Mouse (Mus musculus): ENCODE measurements around the gene Plac1. TPM values are rescaled to one million over a fixed set of nuclear protein-coding genes. Genes with fewer than 3 reads are reported as not detected.

Plac1 gene
- total and polyA plus RNA-seq, 3 experiments = not detected

DNA sequence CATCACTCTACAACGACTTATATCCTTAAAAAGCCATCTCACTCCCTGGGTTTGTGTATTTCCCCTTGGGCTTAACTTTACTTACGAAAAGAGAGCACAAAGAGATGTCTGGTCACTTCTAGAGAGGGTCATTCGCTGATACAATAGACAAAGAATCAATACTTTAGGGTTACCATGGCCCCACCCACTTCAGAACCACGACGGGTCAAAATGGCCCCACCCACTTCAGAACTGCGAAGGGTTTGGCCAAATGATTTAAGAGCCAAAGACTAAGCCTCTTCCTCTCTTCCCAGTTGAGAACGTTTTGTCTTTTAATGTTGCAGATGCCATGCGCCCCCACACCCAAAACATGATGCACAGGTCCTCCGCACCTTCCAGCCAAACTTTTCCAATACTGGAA, 184.1 kb downstream of the Plac1 start (continued):
- TF ChIP-seq BHLHE40 (IDR thresholded peaks at IDR 0.05; ENCODE audit: low read depth, low read length) (no peak), ZMIZ1 (IDR thresholded peaks at IDR 0.05; ENCODE audit: low read depth, low read length) (no peak), CHD2 (IDR thresholded peaks at IDR 0.05; ENCODE audit: low read length) (no peak)

DNA sequence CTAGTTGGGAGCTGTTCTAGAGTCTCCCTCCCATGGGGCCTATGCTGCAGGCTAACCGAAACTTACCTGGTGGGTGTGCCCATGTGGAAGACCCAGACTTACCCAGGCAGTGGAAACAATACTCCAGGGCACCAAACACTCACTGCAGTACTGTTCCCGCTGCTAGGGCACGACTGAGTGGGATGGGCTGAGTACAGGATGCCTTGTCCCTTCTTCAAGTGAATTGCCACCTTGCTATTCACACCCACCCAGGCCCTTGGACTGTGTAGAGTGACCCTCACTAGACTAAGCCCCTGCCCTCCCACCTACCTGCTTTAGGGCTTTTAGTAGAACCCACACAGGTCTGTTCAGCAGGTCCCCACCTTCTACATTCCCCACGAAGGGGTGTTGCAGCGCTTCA, 186.0 kb downstream of the Plac1 start:
- Histone ChIP-seq H3K27ac (ENCODE audit: insufficient read depth, low read depth) (no peak overlapping the region), H3K4me3 (replicated peaks in 1 of 3; ENCODE audit: low read depth in 2 of 3, low read length in 2 of 3, poor library complexity in 1 of 3) (no peak overlapping the region), H3K9me3 (replicated peaks; ENCODE audit: low read length) (no peaks in the 10 kb centered on the region), H3K4me1 (ENCODE audit: control insufficient read depth in 1 of 2, insufficient read depth in 2 of 2) (0 out of 4 replicates have a peak, but pooled peaks cover 0 to 4% of the 10 kb centered on the region in 2 experiments), H3K4me2 (ENCODE audit: insufficient read depth, low read depth, poor library complexity, severe bottlenecking) (no peak overlapping the region), H3K27me3 (replicated peaks) (no peaks in the 10 kb centered on the region), H3K9ac (ENCODE audit: insufficient read depth, low read depth) (no peak overlapping the region), H3K36me3 (replicated peaks in 1 of 2; ENCODE audit: control insufficient read depth in 1 of 2, insufficient read depth in 1 of 2, low read length in 1 of 2) (peaks cover 0 to 4% of the 10 kb centered on the region in 2 experiments), H3K79me2 (replicated peaks; ENCODE audit: control insufficient read depth, extremely low read depth, insufficient read depth, poor library complexity, severe bottlenecking) (no peaks in the 10 kb centered on the region)
- TF ChIP-seq POLR2AphosphoS2 (IDR thresholded peaks at IDR 0.05; ENCODE audit: low read depth, low read length) (no peak), ZC3H11A (IDR thresholded peaks at IDR 0.05; ENCODE audit: low read depth, low read length) (no peak), USF1 (IDR thresholded peaks at IDR 0.05; ENCODE audit: low read depth, low read length) (no peak), JUN (IDR thresholded peaks at IDR 0.05; ENCODE audit: insufficient read depth, low read depth, low read length) (no peak), SIN3A (IDR thresholded peaks at IDR 0.05; ENCODE audit: low read length) (no peak), ZMIZ1 (IDR thresholded peaks at IDR 0.05; ENCODE audit: low read depth, low read length) (no peak), SMC3 (IDR thresholded peaks at IDR 0.05; ENCODE audit: low read depth, low read length) (no peak), RAD21 (IDR thresholded peaks at IDR 0.05; ENCODE audit: low read depth, low read length) (no peak), HCFC1 (IDR thresholded peaks at IDR 0.05; ENCODE audit: low read depth, low read length) (no peak), MEF2A (IDR thresholded peaks at IDR 0.05; ENCODE audit: borderline replicate concordance, low read depth, low read length) (no peak), JUND (conservative IDR thresholded peaks at IDR 0.05; ENCODE audit: low read depth, low read length) (no peak), MAZ (IDR thresholded peaks at IDR 0.05; ENCODE audit: low read depth, low read length) (no peak), ZNF384 (IDR thresholded peaks at IDR 0.05; ENCODE audit: low read depth, low read length) (no peak)
- dilution Hi-C loops (cut with MboI; ENCODE audit: extremely low pct_ligation_motif_present, extremely low pct_unique_long_range_greater_than_20kb, low sequenced_read_pairs) (no loop called here), in situ Hi-C loops (cut with MboI; ENCODE audit: low pct_ligation_motif_present, low pct_unique_long_range_greater_than_20kb, low sequenced_read_pairs) (no loop called here)
- no peak for DNase-seq (ENCODE audit: extremely low read depth)

DNA sequence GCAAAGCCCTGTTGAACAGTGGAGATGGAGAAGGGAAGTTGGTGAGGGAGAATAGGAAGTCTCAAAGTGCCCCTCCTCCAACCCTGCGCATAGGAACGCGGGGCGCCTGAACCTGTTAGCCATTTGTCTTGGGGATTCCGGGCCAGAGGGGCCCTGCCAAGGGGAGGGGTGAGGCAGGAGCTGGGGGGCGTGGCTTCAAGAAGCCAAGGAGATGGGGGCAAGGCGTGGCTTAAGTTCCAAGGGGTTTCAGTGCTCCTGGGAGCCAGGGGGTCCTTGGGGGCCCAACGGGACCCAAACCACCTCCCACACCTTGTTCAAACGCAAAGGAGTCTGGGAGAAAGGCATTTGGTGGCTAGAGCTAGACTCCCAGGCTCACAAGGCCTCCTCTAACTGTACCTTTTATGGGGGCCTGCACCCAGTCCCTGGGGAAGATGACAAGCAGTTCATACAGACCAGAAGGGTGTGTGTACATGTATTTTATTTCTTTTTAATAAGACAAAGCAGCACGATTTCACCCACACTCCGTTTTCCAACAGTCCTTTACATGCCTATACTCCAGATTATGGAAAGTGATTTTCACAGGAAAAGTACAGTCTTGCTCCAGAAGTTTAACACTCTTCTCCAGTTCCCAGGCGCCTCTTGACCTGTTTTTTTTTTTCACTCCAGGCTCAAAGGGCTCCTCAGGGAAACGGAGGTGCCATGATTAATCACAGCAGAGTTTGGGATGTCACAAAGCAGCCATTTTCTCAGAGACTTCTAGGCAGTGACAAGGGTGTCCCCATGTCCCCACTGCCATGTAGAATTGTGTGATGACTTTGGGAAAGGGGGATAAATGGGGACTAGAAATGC, 187.0 kb downstream of the Plac1 start:
- Histone ChIP-seq H3K79me2 (replicated peaks; ENCODE audit: control insufficient read depth, extremely low read depth, insufficient read depth, poor library complexity, severe bottlenecking) (no peaks in the 10 kb centered on the region), H3K27me3 (replicated peaks) (no peaks in the 10 kb centered on the region), H3K4me1 (ENCODE audit: control insufficient read depth in 1 of 2, insufficient read depth in 2 of 2) (0 out of 4 replicates have a peak, but pooled peaks cover 0 to 4% of the 10 kb centered on the region in 2 experiments), H3K4me2 (ENCODE audit: insufficient read depth, low read depth, poor library complexity, severe bottlenecking) (no peak overlapping the region), H3K9me3 (replicated peaks; ENCODE audit: low read length) (no peaks in the 10 kb centered on the region), H3K27ac (ENCODE audit: insufficient read depth, low read depth) (no peak overlapping the region), H3K4me3 (replicated peaks in 1 of 3; ENCODE audit: low read depth in 2 of 3, low read length in 2 of 3, poor library complexity in 1 of 3) (no peak overlapping the region), H3K9ac (ENCODE audit: insufficient read depth, low read depth) (no peak overlapping the region), H3K36me3 (replicated peaks in 1 of 2; ENCODE audit: control insufficient read depth in 1 of 2, insufficient read depth in 1 of 2, low read length in 1 of 2) (peaks cover 0 to 4% of the 10 kb centered on the region in 2 experiments)
- no peak for DNase-seq (ENCODE audit: extremely low read depth)
- in situ Hi-C loops (cut with MboI; ENCODE audit: low pct_ligation_motif_present, low pct_unique_long_range_greater_than_20kb, low sequenced_read_pairs) = no loop called here
- dilution Hi-C loops (cut with MboI; ENCODE audit: extremely low pct_ligation_motif_present, extremely low pct_unique_long_range_greater_than_20kb, low sequenced_read_pairs) = no loop called here
- TF ChIP-seq E2F4 (IDR thresholded peaks at IDR 0.05; ENCODE audit: insufficient replicate concordance, low read depth, low read length) = no peak
- TF ChIP-seq EP300 (IDR thresholded peaks at IDR 0.05; ENCODE audit: low read length) = no peak
- TF ChIP-seq RCOR1 (conservative IDR thresholded peaks at IDR 0.05; ENCODE audit: low read depth, low read length) = no peak
- no peak for TF ChIP-seq SMC3 (IDR thresholded peaks at IDR 0.05; ENCODE audit: low read depth, low read length)
- no peak for TF ChIP-seq ZC3H11A (IDR thresholded peaks at IDR 0.05; ENCODE audit: low read depth, low read length)
- no peak for TF ChIP-seq POLR2AphosphoS2 (IDR thresholded peaks at IDR 0.05; ENCODE audit: low read depth, low read length)
- TF ChIP-seq JUND (conservative IDR thresholded peaks at IDR 0.05; ENCODE audit: low read depth, low read length) = no peak
- TF ChIP-seq MXI1 (IDR thresholded peaks at IDR 0.05; ENCODE audit: low read depth, low read length) = no peak
- TF ChIP-seq POLR2A (IDR thresholded peaks at IDR 0.05; ENCODE audit: low read depth, low read length) = no peak
- no peak for TF ChIP-seq USF1 (IDR thresholded peaks at IDR 0.05; ENCODE audit: low read depth, low read length)
- no peak for TF ChIP-seq NELFE (IDR thresholded peaks at IDR 0.05; ENCODE audit: low read depth, low read length)
- no peak for TF ChIP-seq SIN3A (IDR thresholded peaks at IDR 0.05; ENCODE audit: low read length)
- no peak for TF ChIP-seq TCF12 (IDR thresholded peaks at IDR 0.05; ENCODE audit: low read depth, low read length)
- no peak for TF ChIP-seq MAFK (IDR thresholded peaks at IDR 0.05; ENCODE audit: insufficient replicate concordance, low read length)
